Mouse (Mus musculus) cerebellum, adult 11-12 months (tissue): ENCODE measurements around the gene Podn.

Source experiments
- DNase-seq: peaks from one replicate; pipeline ENCODE4 v3.0.0; 2022

Podn gene

GRCm38 (mm10) chr4:108037027-108037426 is 59.2 kb downstream of the Podn start:
- DNase-seq: no peak

- DNase-seq: no peak
Measured at GRCm38 (mm10) chr4:108033041-108033764, 63.0 kb downstream of the Podn start.

- DNase-seq: no peak
Measured at GRCm38 (mm10) chr4:108032352-108032849, 63.8 kb downstream of the Podn start.

GRCm38 (mm10) chr4:108031502-108032351 is 64.5 kb downstream of the Podn start:
- no peak for DNase-seq

GRCm38 (mm10) chr4:108030888-108031501 is 65.2 kb downstream of the Podn start:
- DNase-seq: no peak

GRCm38 (mm10) chr4:108026193-108026592 is 70.1 kb downstream of the Podn start:
- no peak for DNase-seq

GRCm38 (mm10) chr4:108025269-108025668 is 71.0 kb downstream of the Podn start:
- no peak for DNase-seq

GRCm38 (mm10) chr4:108024641-108025040 is 71.6 kb downstream of the Podn start:
- DNase-seq: no peak

GRCm38 (mm10) chr4:108023186-108023585 is 73.1 kb downstream of the Podn start:
- no peak for DNase-seq

GRCm38 (mm10) chr4:108020178-108020577 is 76.1 kb downstream of the Podn start:
- DNase-seq: no peak

- no peak for DNase-seq
Measured at GRCm38 (mm10) chr4:108018961-108019921, 77.0 kb downstream of the Podn start.

- no peak for DNase-seq
Measured at GRCm38 (mm10) chr4:108018241-108018923, 77.9 kb downstream of the Podn start.

GRCm38 (mm10) chr4:108017839-108018238 is 78.4 kb downstream of the Podn start:
- DNase-seq: no peak

- peak; percentile 63 for DNase-seq
Measured at GRCm38 (mm10) chr4:108016321-108016720, 79.9 kb downstream of the Podn start.

- DNase-seq: no peak
Measured at GRCm38 (mm10) chr4:108015067-108015765, 81.0 kb downstream of the Podn start.

GRCm38 (mm10) chr4:108014466-108014865 is 81.8 kb downstream of the Podn start:
- DNase-seq: no peak

GRCm38 (mm10) chr4:108008541-108008940 is 87.7 kb downstream of the Podn start:
- peak; percentile 34 for DNase-seq

- no peak for DNase-seq
Measured at GRCm38 (mm10) chr4:108007532-108008103, 88.6 kb downstream of the Podn start.

GRCm38 (mm10) chr4:108005328-108005727 is 90.9 kb downstream of the Podn start:
- no peak for DNase-seq

GRCm38 (mm10) chr4:107999380-107999779 is 96.9 kb downstream of the Podn start:
- no peak for DNase-seq
